Mouse (Mus musculus) right cerebral cortex, postnatal 36 days (tissue): ENCODE results near the gene Rogdi.

Source experiments
- DNase-seq, 2 experiments: peaks; one replicate each; pipeline ENCODE4 v3.0.0; 2022; ENCODE audit warnings: low spot score in 2 of 2, mixed read lengths in 1 of 2

The Rogdi gene

DNA sequence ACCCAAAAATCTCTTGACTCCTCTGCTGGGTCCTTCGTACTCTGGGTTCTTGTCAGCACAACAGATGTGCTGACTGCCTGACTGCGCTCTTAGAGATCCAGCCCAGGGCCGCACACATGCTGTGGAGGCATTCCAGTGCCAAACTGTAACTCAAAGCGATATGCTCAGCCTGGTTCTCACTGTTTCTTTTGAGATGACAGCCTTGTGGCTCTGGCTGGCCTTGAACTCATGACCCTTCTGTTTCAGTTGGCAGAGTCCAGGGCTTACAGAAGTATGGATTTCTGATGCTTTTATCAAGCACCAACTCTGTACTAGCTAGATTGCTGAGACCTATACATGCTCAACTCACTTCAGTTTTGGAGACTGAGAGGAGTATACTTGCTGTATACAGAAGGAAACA lies 20.1 kb downstream of the Rogdi start:
- no peak for DNase-seq

DNA sequence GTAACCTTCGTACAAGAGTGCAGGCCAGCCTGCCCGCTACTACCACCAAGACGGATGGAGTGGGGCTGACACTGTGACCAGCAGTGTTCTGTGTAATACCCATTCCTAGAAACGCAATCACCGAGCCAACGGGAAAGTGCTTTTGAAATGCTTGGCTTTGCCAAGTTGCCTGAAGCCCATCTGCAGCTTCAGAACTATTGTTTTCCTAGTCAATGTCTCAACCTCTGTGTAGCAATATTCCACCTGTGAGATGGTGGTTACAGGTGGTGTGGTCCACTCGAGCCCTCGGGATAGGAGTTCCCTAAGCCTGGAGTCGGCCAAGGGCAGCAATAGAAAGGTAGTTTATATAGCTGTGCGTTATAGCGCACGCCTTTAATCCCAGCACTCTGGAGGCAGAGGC lies 28.6 kb downstream of the Rogdi start:
- DNase-seq: no peak

DNA sequence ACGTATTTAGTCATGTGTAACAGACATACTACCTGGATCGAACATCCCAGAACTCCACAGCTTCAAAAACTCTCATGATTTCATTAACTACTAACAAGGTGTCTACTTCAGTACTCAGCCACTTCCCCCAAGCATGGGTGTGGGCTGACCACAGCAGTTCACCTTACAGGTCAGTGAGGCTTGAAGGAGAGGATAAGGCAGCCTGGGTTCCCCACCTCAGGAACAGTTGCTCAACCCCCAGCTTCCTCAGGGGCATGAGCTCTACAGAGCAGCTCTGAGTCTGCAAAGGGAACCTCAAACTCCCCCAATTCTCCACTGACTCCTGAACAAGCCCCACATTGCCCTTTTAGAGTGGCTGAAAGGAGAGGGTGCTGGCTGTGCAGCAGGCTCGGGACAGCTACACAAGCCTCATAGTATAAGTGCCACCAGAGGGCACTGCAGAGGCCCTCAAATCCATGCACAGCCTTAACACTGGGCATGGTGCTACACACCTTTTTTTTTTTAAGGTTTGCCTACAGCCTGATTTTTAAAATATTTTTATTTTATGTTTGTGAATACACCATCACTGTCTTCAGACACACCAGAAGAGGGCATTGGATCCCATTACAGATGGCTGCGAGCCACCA lies 33.5 kb downstream of the Rogdi start:
- no peak for DNase-seq

GRCm38 (mm10) chr16:4978275-4979051 lies 34.9 kb downstream of the Rogdi start:
- DNase-seq: peak in 1 of 2 experiments; percentile 37

- peak in 1 of 2 experiments; percentile 47 for DNase-seq
Measured at GRCm38 (mm10) chr16:4976180-4976579, 37.2 kb downstream of the Rogdi start.

GRCm38 (mm10) chr16:4974521-4974920 lies 38.8 kb downstream of the Rogdi start:
- DNase-seq: no peak

- no peak for DNase-seq
Measured at GRCm38 (mm10) chr16:4971626-4972025, 41.7 kb downstream of the Rogdi start.

DNA sequence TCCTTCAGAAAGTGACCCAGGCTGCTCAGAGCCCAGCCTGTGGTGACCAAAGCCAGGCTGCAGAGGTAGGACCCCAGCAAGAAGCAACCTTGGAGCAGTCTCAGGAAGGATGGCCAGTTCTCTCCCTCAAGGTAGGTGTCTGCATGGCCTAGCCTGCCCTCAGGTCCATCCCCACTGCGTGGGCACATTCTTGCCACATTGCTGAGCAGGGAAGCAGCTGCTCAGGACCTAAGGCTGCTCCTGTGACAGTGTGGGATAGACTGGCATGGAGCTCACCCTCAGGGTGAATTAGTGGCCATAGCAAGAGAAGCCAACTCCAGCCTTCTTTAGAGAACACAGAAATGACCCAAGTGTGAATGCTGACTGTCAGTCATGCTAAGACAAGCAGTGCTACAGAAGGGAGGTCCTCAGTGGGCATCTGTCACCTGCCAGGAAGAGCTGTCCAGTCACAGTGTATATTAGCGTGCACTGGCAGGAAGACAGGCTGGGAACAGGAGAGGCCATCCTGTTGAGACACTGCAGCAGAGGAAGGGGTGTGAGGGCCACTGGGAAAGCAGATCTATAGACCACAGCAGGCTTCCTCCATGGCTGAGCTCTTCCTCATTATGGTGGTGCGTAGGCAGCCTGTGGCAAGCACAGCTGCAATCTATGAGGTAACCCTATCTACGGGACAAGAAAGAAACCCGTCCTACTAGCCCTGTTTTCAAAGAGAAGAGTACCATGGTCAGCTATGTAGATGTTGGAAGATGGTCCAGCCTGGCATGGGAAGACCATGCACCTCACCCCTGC lies 44.1 kb downstream of the Rogdi start:
- DNase-seq: no peak

DNA sequence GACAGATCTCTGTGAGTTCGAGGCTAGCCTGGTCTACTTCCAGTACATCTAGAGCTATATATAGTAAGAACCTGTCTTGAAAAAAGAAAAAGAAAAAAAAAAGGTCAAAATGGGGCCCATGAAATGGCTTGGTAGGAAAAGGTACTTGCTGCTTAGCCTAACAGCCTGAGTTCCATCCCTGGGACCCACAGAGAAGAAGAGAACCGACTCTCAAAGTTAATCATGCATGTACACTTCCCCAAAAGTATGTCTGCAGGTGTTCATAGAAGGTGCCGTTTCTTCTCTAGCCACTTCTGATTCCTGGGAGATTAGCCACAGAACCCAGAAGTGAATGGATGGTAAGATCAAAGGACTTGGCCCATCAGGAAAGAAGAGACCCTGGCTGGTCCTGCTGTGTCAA lies 44.9 kb downstream of the Rogdi start:
- no peak for DNase-seq

GRCm38 (mm10) chr16:4965392-4966129 lies 47.8 kb downstream of the Rogdi start:
- DNase-seq: no peak

GRCm38 (mm10) chr16:4964731-4965391 lies 48.5 kb downstream of the Rogdi start:
- no peak for DNase-seq

DNA sequence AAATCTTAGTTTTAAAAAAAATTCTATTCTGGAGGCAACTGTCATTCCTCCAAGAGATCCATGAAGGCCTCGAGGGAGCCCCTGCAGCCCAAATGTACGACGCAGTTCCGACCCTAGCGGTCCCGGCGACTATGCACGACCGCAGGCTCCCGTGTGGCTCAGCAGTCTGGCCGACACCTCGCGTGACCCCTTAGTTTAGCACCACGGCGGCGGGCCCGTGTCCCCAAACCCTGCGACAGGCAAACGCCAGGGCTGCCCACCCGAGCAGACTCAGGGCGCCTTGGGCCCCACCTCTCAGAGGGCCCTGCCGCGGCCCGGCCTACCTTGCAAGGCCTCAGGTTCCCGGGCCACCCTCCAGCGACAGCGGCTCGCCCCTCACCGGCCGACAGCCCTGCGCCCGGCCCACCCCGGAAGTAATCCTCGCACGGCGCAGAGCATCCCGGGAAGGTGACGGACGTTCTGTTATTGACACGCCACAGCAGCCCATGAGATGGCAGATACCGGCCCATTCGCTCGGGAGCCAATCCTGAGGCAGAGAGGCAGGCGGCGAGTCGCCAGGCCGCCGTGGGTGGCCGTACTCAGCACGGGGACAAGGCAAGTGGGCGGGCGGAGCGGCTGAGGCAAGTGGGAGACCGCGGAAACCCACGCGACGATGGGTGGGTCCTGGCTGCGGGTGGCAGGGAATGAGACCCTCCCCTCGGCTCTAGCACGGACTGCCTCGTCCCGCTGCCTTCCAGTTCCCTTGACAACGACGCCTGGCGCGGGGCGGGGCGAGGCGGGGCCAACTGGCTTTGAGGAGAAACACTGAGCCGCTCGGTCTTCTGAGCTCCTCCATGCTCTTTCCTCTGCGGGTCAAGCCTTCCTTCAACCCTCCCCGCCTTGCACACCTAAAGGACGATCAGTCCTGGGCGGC lies 49.3 kb downstream of the Rogdi start, which contains the start of gene Anks3:
Gene Anks3 (minus strand): TSS at position 409 of the 913 bp plus-strand sequence.
- peak; percentile 100 for DNase-seq

DNA sequence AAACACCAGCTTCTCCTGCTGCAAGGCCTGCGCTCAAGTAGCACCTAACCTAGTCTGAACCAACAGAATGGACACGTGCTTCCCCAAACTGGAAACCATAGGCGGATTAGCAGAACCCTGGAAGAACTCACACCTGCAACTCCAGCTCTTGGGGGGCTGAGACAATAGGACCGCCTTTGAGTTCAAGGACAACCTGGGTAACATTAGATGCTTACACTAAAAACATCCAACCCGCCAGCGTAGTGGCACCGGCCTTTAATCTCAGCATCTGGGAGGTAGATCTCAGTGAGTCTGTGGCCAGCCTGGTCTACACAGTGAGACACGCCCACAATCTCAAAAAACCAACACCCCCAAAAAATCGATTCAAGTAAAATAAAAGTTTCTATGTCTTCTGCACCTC lies 50.0 kb downstream of the Rogdi start:
- DNase-seq: no peak

DNA sequence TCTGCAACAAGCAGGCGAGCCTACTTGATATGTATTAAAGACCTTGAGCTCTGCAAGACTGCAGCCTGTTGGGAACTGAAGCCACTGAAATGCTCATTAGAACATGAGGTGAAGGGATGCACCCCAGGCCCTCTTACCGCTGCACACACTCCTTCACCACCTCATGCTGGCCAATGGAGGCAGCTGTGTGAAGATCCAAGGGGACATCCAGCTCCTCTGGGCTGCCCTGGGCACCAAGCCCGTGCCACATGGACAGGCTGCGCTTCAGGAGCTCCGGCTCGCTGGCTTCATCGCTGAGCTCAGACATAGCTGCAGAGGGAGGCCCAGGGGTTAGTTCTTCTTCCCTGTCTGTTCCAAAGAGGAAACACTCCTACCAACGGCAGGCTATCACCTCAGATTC lies 53.1 kb downstream of the Rogdi start:
- no peak for DNase-seq
